Mouse (Mus musculus) bone marrow macrophage, adult 2 months (primary cell): ENCODE data around the gene Susd1.

Experiments
- CTCF ChIP-seq: IDR thresholded peaks from 2 replicates; pipeline ENCODE4 v1.5.1; 2012; ENCODE audit warnings: low read depth, mild to moderate bottlenecking, low read length, moderate library complexity
- POLR2A ChIP-seq: IDR thresholded peaks from 2 replicates; pipeline ENCODE4 v1.6.1; 2012; ENCODE audit warnings: mild to moderate bottlenecking, low read depth, low read length, borderline replicate concordance

- TF ChIP-seq CTCF (no peak), POLR2A (no peak)
These were observed 11.9 kb upstream of the Susd1 start for GRCm38 (mm10) chr4:59450234-59450854.
